Mouse (Mus musculus) cerebral cortex, adult 2 months (tissue): ENCODE results near the gene Olfr661.

ENCODE experiments used
- WGBS: fragments of 180-500 bp; shearing (Covaris S2); methylation state at CpG from one replicate; pipeline ENCODE4 v1.1.7; 2018; 5-methylcytosine and 5-hydroxymethylcytosine counted together

Olfr661 gene

GRCm38 (mm10) chr7:104686201-104686600, at the start of gene Olfr661:
Gene Olfr661, plus strand, starts transcription at chr7:104686501.
- 97% methylated on average over 2 of the region's 2 CpGs for WGBS

DNA sequence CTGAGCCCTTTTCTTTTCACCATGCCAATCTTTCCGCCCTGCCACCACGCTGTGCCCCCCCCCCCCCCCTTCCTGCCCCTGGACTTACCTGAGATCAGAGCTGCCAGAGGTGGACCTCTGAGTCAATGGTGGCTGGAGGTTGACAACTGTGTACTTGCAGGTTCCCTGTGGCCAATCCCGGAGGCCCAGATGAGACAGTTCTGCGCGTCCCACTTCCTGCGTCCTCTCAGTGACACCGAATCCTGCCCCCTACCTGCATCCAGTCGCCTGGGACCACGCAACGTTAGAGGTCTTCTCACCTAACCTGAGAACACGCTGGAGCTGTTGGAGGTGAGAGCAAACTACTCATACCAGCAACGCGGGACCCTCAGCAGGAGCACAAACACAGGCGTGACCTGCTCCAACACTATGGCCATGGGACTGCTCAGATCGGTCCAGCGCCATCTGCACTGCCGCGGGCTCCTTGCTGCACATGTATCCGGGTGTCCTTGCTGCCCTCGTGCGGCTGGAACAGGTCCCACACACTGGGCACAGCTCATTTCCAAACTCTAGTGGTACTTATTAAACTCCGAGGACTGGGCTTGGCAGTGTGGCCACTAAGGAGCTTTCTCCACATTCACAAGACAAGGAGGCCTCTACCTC, 39.3 kb upstream of the Olfr661 start, which contains the start of gene Olfr658:
Gene Olfr658, minus strand, starts transcription at position 465 of the 642 bp plus-strand sequence.
- WGBS: 26% methylated on average over 22 of the region's 22 CpGs

GRCm38 (mm10) chr7:104666453-104666852, 19.8 kb upstream of the Olfr661 start, which contains the start of gene Olfr659:
Gene Olfr659, plus strand, starts transcription at chr7:104666753.
- WGBS: 90% methylated on average over 3 of the region's 3 CpGs
